31 mouse cellular contexts compared by ENCODE assay signal in genomic region chr11:96843627-96844026, GRCm38 (mm10). TPM values are rescaled to one million over a fixed set of nuclear protein-coding genes. Genes with fewer than 3 reads are reported as not detected.
"Had no signal": no experiment of that assay in that cellular context is flagged by ENCODE, and none has a peak within 500 bp of the region (broad histone marks: within the 10 kb centered on the region; RNA-seq: fewer than 3 reads in every experiment).

No protein-coding gene starts in this region.

- H3K27ac ChIP-seq: heart, embryonic 13.5 days; heart, embryonic 15.5 days; hindbrain, embryonic 10.5 days; hindbrain, embryonic 12.5 days; hindbrain, embryonic 13.5 days; hindbrain, embryonic 14.5 days; hindbrain, embryonic 15.5 days; hindbrain, postnatal 0 days; intestine, embryonic 15.5 days; kidney, embryonic 15.5 days; kidney, postnatal 0 days; layer of hippocampus, adult 2 months; left cerebral cortex, adult 2 months had no signal

- H3K9ac ChIP-seq: heart, embryonic 12.5 days; heart, embryonic 13.5 days; heart, embryonic 15.5 days; hindbrain, embryonic 12.5 days; hindbrain, embryonic 13.5 days; hindbrain, embryonic 14.5 days; hindbrain, embryonic 15.5 days; intestine, embryonic 15.5 days; kidney, embryonic 15.5 days had no signal

- H3K9me3 ChIP-seq: heart, embryonic 13.5 days; heart, embryonic 15.5 days; hindbrain, embryonic 10.5 days; hindbrain, embryonic 12.5 days; hindbrain, embryonic 13.5 days; hindbrain, embryonic 15.5 days; intestine, embryonic 15.5 days; kidney, embryonic 15.5 days had no signal

- H3K36me3 ChIP-seq: heart, embryonic 12.5 days; heart, embryonic 13.5 days; heart, embryonic 15.5 days; hindbrain, embryonic 10.5 days; hindbrain, embryonic 12.5 days; hindbrain, embryonic 13.5 days; hindbrain, embryonic 15.5 days; intestine, embryonic 15.5 days; kidney, embryonic 15.5 days had no signal

- DNase-seq: heart, postnatal 10 days; heart, postnatal 14 days; heart, postnatal 36 days; heart, postnatal 4 days; kidney, adult 11 months; kidney, adult 18-20 months; kidney, adult 2 months; kidney, adult 8-10 months; kidney, adult 9 months; kidney, postnatal 10 days; kidney, postnatal 14 days; kidney, postnatal 25 days; kidney, postnatal 36 days; kidney, postnatal 4 days; layer of hippocampus, adult 9-11 months; layer of hippocampus, postnatal 36 days had no signal

- H3K4me2 ChIP-seq: heart, embryonic 12.5 days; heart, embryonic 13.5 days; heart, embryonic 15.5 days; hindbrain, embryonic 12.5 days; hindbrain, embryonic 13.5 days; hindbrain, embryonic 14.5 days; hindbrain, embryonic 15.5 days; intestine, embryonic 15.5 days; kidney, embryonic 15.5 days had no signal

- H3K4me3 ChIP-seq: heart, embryonic 12.5 days; heart, embryonic 13.5 days; heart, embryonic 15.5 days; hindbrain, embryonic 10.5 days; hindbrain, embryonic 12.5 days; hindbrain, embryonic 13.5 days; hindbrain, embryonic 15.5 days; intestine, embryonic 15.5 days; kidney, embryonic 15.5 days; layer of hippocampus, adult 2 months; left cerebral cortex, adult 2 months had no signal

- H3K27me3 ChIP-seq: heart, embryonic 15.5 days; hindbrain, embryonic 13.5 days; hindbrain, embryonic 15.5 days; intestine, embryonic 15.5 days; kidney, embryonic 15.5 days had no signal

- H3K4me1 ChIP-seq: heart, embryonic 12.5 days; heart, embryonic 15.5 days; hindbrain, embryonic 15.5 days; intestine, embryonic 15.5 days had no signal

RNA-seq across cellular contexts. Expression of gene Copz2, which starts 6.0 kb away (rescaled TPM):
- polyA plus RNA-seq: inflammation-experienced regulatory T-cells, adult 6 months had no signal
